Mouse (Mus musculus) thymus, adult 2 months (tissue): ENCODE measurements around the gene Lyl1.

Source experiments
- CTCF ChIP-seq: fragments of 200-500 bp; IDR thresholded peaks from 2 replicates; pipeline ENCODE4 v1.5.1; 2012; ENCODE audit warnings: mild to moderate bottlenecking, control low read depth, low read length, moderate library complexity, borderline replicate concordance; ENCODE audit not compliant: control insufficient read depth, poor library complexity, insufficient read depth; ENCODE audit errors: extremely low read depth
- POLR2A ChIP-seq: fragments of 200-500 bp; IDR thresholded peaks from 2 replicates; pipeline ENCODE4 v1.6.1; 2012; ENCODE audit warnings: mild to moderate bottlenecking, low read length, control low read depth, moderate library complexity; ENCODE audit not compliant: control insufficient read depth, poor library complexity, insufficient read depth; ENCODE audit errors: extremely low read depth

GRCm38 (mm10) chr8:84736521-84736920, 35.3 kb downstream of the Lyl1 start:
- TF ChIP-seq CTCF (no peak), POLR2A (no peak)
